Mouse (Mus musculus): ENCODE results near the gene Sppl2b.

The Sppl2b gene

GRCm38 (mm10) chr10:80897861-80898510 lies 42.9 kb downstream of the Sppl2b start:
- DNase-seq (ENCODE audit: low read depth) = no peak

- DNase-seq (ENCODE audit: low read depth) = no peak
These were observed 44.0 kb downstream of the Sppl2b start for GRCm38 (mm10) chr10:80899074-80899473.

GRCm38 (mm10) chr10:80899591-80900317 lies 44.7 kb downstream of the Sppl2b start:
- no peak for DNase-seq (ENCODE audit: low read depth)

- peak; percentile 100 for DNase-seq (ENCODE audit: low read depth)
These were observed 45.5 kb downstream of the Sppl2b start, which contains the start of gene Timm13 for GRCm38 (mm10) chr10:80900318-80901247. Gene Timm13, minus strand, starts transcription at chr10:80900969.

GRCm38 (mm10) chr10:80901409-80902272 lies 46.6 kb downstream of the Sppl2b start:
- DNase-seq (ENCODE audit: low read depth) = no peak

- no peak for DNase-seq (ENCODE audit: low read depth)
These were observed 47.3 kb downstream of the Sppl2b start for GRCm38 (mm10) chr10:80902273-80902940.

GRCm38 (mm10) chr10:80903282-80903681 lies 48.2 kb downstream of the Sppl2b start:
- no peak for DNase-seq (ENCODE audit: low read depth)

- no peak for DNase-seq (ENCODE audit: low read depth)
These were observed 49.1 kb downstream of the Sppl2b start for GRCm38 (mm10) chr10:80904004-80904693.

- DNase-seq (ENCODE audit: low read depth) = no peak
These were observed 49.6 kb downstream of the Sppl2b start for GRCm38 (mm10) chr10:80904709-80905108.

- no peak for DNase-seq (ENCODE audit: low read depth)
These were observed 54.5 kb downstream of the Sppl2b start for GRCm38 (mm10) chr10:80909375-80910162.

- no peak for DNase-seq (ENCODE audit: low read depth)
These were observed 56.3 kb downstream of the Sppl2b start for GRCm38 (mm10) chr10:80911354-80911753.

GRCm38 (mm10) chr10:80911891-80912290 lies 56.8 kb downstream of the Sppl2b start:
- no peak for DNase-seq (ENCODE audit: low read depth)

- no peak for DNase-seq (ENCODE audit: low read depth)
These were observed 58.4 kb downstream of the Sppl2b start for GRCm38 (mm10) chr10:80913364-80914011.

- DNase-seq (ENCODE audit: low read depth) = no peak
These were observed 59.2 kb downstream of the Sppl2b start for GRCm38 (mm10) chr10:80914253-80914656.

- no peak for DNase-seq (ENCODE audit: low read depth)
These were observed 60.2 kb downstream of the Sppl2b start for GRCm38 (mm10) chr10:80915260-80915659.

- DNase-seq (ENCODE audit: low read depth) = no peak
These were observed 60.7 kb downstream of the Sppl2b start for GRCm38 (mm10) chr10:80915736-80916135.

GRCm38 (mm10) chr10:80917336-80917778 lies 62.3 kb downstream of the Sppl2b start:
- DNase-seq (ENCODE audit: low read depth) = no peak

GRCm38 (mm10) chr10:80917779-80918434 lies 62.8 kb downstream of the Sppl2b start, which contains the start of gene Lmnb2:
Gene Lmnb2, minus strand, starts transcription at chr10:80918245.
- DNase-seq (ENCODE audit: low read depth) = peak; percentile 34

Measured in fibroblast of lung, adult 2 months (primary cell).